Mouse (Mus musculus): ENCODE data around the gene A530084C06Rik.

Gene A530084C06Rik

GRCm38 (mm10) chr13:31558521-31559418, at the start of gene A530084C06Rik:
A530084C06Rik (minus strand) TSS chr13:31559333.
- peak; percentile 26 for DNase-seq (ENCODE audit: low read depth)

- no peak for DNase-seq (ENCODE audit: low read depth)
Measured at GRCm38 (mm10) chr13:31603964-31604363, 44.8 kb upstream of the A530084C06Rik start.

- no peak for DNase-seq (ENCODE audit: low read depth)
Measured at GRCm38 (mm10) chr13:31599576-31599975, 40.4 kb upstream of the A530084C06Rik start.

- no peak for DNase-seq (ENCODE audit: low read depth)
Measured at GRCm38 (mm10) chr13:31587341-31587740, 28.2 kb upstream of the A530084C06Rik start.

- DNase-seq (ENCODE audit: low read depth), result peak; percentile 11
Measured at GRCm38 (mm10) chr13:31579866-31580265, 20.7 kb upstream of the A530084C06Rik start.

- no peak for DNase-seq (ENCODE audit: low read depth)
Measured at GRCm38 (mm10) chr13:31578389-31578788, 19.3 kb upstream of the A530084C06Rik start.

GRCm38 (mm10) chr13:31577576-31577975, 18.4 kb upstream of the A530084C06Rik start:
- DNase-seq (ENCODE audit: low read depth), result no peak

- DNase-seq (ENCODE audit: low read depth), result no peak
Measured at GRCm38 (mm10) chr13:31576696-31577095, 17.6 kb upstream of the A530084C06Rik start.

GRCm38 (mm10) chr13:31574627-31575026, 15.5 kb upstream of the A530084C06Rik start:
- no peak for DNase-seq (ENCODE audit: low read depth)

GRCm38 (mm10) chr13:31572806-31573508, 13.8 kb upstream of the A530084C06Rik start:
- no peak for DNase-seq (ENCODE audit: low read depth)

- peak; percentile 58 for DNase-seq (ENCODE audit: low read depth)
Measured at GRCm38 (mm10) chr13:31567617-31568294, 8.6 kb upstream of the A530084C06Rik start.

GRCm38 (mm10) chr13:31567099-31567498, 8.0 kb upstream of the A530084C06Rik start:
- no peak for DNase-seq (ENCODE audit: low read depth)

- DNase-seq (ENCODE audit: low read depth), result no peak
Measured at GRCm38 (mm10) chr13:31564394-31564793, 5.3 kb upstream of the A530084C06Rik start.

- peak; percentile 53 for DNase-seq (ENCODE audit: low read depth)
Measured at GRCm38 (mm10) chr13:31559419-31560144, 449 bp upstream of the A530084C06Rik start.

- peak; percentile 48 for DNase-seq (ENCODE audit: low read depth)
Measured at GRCm38 (mm10) chr13:31557768-31558520, 1.2 kb downstream of the A530084C06Rik start.

GRCm38 (mm10) chr13:31556964-31557767, 2.0 kb downstream of the A530084C06Rik start:
- peak; percentile 30 for DNase-seq (ENCODE audit: low read depth)

- DNase-seq (ENCODE audit: low read depth), result no peak
Measured at GRCm38 (mm10) chr13:31555834-31556233, 3.3 kb downstream of the A530084C06Rik start, which contains the start of gene Foxq1. Foxq1 (plus strand) TSS chr13:31556134.

GRCm38 (mm10) chr13:31547610-31548009, 11.5 kb downstream of the A530084C06Rik start:
- DNase-seq (ENCODE audit: low read depth), result no peak

GRCm38 (mm10) chr13:31547204-31547603, 11.9 kb downstream of the A530084C06Rik start:
- DNase-seq (ENCODE audit: low read depth), result no peak

- no peak for DNase-seq (ENCODE audit: low read depth)
Measured at GRCm38 (mm10) chr13:31546784-31547183, 12.3 kb downstream of the A530084C06Rik start.
